Mouse (Mus musculus): ENCODE data around the gene Wasl. TPM values are rescaled to one million over a fixed set of nuclear protein-coding genes. Genes with fewer than 3 reads are reported as not detected.

The Wasl gene
- polyA plus RNA-seq, 1 experiment from 2014 or later = 69.1 TPM

- H3K4me1 ChIP-seq (replicated peaks) = no peaks in the 10 kb centered on the region
- 91% methylated on average over 7 of the region's 7 CpGs for WGBS
Observed at GRCm38 (mm10) chr6:24612074-24612755, 52.6 kb downstream of the Wasl start.

DNA sequence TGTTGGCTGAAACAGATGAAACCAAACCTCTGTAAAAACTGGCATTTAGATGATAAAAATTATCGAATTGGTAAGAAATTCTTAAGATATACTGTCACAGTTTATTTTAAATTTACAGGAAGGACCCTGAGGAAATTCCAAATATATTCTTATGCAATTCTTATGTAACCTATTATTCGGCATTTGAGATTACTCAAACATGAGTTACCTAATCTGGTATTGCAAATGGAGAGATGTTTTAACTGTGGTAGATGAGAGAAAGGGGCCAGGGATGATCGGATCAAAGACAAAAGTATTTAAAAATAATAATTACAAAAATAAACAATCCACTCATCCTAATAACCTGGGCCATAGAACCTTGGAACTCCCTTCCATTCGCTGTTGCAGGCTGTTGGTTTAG, 54.5 kb downstream of the Wasl start:
- no peak overlapping the region for H3K9ac ChIP-seq (replicated peaks)
- H3K9me3 ChIP-seq = no peaks in the 10 kb centered on the region
- ATAC-seq = no peak
- no peak overlapping the region for H3K4me2 ChIP-seq (replicated peaks)
- H3K36me3 ChIP-seq = peaks cover 18% of the 10 kb centered on the region
- no peaks in the 10 kb centered on the region for H3K4me1 ChIP-seq (replicated peaks)
- WGBS = 92% methylated on average over 4 of the region's 4 CpGs
- H3K27ac ChIP-seq = no peak overlapping the region
- no peak overlapping the region for H3K4me3 ChIP-seq (replicated peaks)
- H3K27me3 ChIP-seq = no peaks in the 10 kb centered on the region

More at GRCm38 (mm10) chr6:24612074-24612755, 52.6 kb downstream of the Wasl start:
- Histone ChIP-seq H3K27ac (no peak overlapping the region), H3K27me3 (no peaks in the 10 kb centered on the region), H3K9me3 (no peaks in the 10 kb centered on the region), H3K4me3 (replicated peaks) (no peak overlapping the region), H3K36me3 (peaks cover 29% of the 10 kb centered on the region), H3K9ac (replicated peaks) (no peak overlapping the region), H3K4me2 (replicated peaks) (no peak overlapping the region)
- ATAC-seq = no peak

DNA sequence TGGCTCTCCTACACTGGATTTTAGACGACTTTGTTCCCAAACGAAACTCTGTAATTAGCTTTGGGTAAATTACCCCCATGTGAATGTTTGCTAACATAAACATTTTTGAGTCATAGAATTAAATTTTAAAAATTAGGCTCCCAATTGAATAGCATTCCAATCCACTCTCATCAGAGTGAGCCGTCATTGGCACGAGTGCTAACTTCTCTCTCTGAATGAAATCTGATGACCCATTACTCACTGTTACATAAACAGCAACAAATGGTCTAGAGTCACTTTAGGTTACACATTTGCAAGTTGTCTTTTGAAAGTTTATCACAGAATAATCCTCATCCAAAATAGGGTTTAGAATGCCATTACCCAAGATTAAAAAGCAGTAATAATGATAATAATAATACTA, 55.3 kb downstream of the Wasl start:
- H3K36me3 ChIP-seq = peaks cover 9% of the 10 kb centered on the region
- no peaks in the 10 kb centered on the region for H3K27me3 ChIP-seq
- ATAC-seq = no peak
- H3K9me3 ChIP-seq = no peaks in the 10 kb centered on the region
- no peaks in the 10 kb centered on the region for H3K4me1 ChIP-seq (replicated peaks)
- H3K9ac ChIP-seq (replicated peaks) = no peak overlapping the region
- H3K4me3 ChIP-seq (replicated peaks) = no peak overlapping the region
- H3K4me2 ChIP-seq (replicated peaks) = no peak overlapping the region
- WGBS = 87% methylated on average over 4 of the region's 4 CpGs
- H3K27ac ChIP-seq = no peak overlapping the region

DNA sequence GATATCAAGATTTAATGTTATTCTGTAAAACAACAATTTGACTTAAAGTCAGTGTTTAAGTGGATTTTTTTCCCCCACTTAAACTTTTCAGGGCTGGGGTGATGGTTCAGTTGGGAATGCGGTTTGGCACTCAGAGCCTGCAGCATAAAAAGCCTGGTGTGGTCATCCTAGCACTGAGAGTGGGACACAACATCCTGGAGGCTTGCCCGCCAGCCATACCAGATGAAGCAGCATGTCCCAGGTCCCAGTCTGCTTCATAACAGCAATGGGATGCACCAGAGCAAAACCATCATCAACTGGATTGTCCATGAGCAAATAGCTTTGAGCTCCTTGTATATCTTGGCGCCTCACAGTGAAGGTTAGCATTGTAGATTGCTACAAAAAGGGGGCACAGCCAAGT, 56.1 kb downstream of the Wasl start:
- H3K4me1 ChIP-seq (replicated peaks) = no peaks in the 10 kb centered on the region
- H3K4me2 ChIP-seq (replicated peaks) = no peak overlapping the region
- no peak overlapping the region for H3K9ac ChIP-seq (replicated peaks)
- H3K27me3 ChIP-seq = no peaks in the 10 kb centered on the region
- WGBS = 94% methylated on average over 3 of the region's 3 CpGs
- no peaks in the 10 kb centered on the region for H3K9me3 ChIP-seq
- no peak overlapping the region for H3K4me3 ChIP-seq (replicated peaks)
- H3K36me3 ChIP-seq = peaks cover 5% of the 10 kb centered on the region
- ATAC-seq = no peak
- H3K27ac ChIP-seq = no peak overlapping the region

DNA sequence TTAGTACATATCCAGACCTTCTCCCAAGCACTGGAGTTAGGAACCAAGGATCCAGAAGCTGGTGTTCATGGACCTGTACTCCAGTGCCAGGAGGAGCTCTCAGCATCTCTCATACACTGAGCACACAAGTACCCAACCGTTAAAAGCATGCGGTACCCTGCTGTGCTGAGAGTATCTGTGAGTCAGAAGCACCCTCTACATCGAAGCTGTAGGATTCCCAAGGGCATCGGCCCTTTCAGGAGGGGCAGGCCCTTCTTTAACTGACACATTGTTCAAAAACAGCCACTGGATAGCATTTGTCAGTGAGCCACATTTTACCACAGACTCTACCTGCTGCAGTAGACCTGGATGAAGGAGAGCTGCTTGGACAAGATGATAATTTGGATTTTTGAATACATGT, 56.7 kb downstream of the Wasl start:
- no peak overlapping the region for H3K9ac ChIP-seq (replicated peaks)
- no peaks in the 10 kb centered on the region for H3K27me3 ChIP-seq
- no peak for ATAC-seq
- H3K4me3 ChIP-seq (replicated peaks) = no peak overlapping the region
- H3K36me3 ChIP-seq = peaks cover under 1% of the 10 kb centered on the region
- H3K9me3 ChIP-seq = no peaks in the 10 kb centered on the region
- no peaks in the 10 kb centered on the region for H3K4me1 ChIP-seq (replicated peaks)
- WGBS = 82% methylated on average over 4 of the region's 4 CpGs
- H3K27ac ChIP-seq = no peak overlapping the region
- no peak overlapping the region for H3K4me2 ChIP-seq (replicated peaks)

GRCm38 (mm10) chr6:24607531-24607930, 57.3 kb downstream of the Wasl start:
- Histone ChIP-seq H3K9ac (replicated peaks) (no peak overlapping the region), H3K4me2 (replicated peaks) (no peak overlapping the region), H3K36me3 (no peaks in the 10 kb centered on the region), H3K4me3 (replicated peaks) (no peak overlapping the region), H3K4me1 (replicated peaks) (no peaks in the 10 kb centered on the region), H3K27ac (no peak overlapping the region), H3K27me3 (no peaks in the 10 kb centered on the region), H3K9me3 (no peaks in the 10 kb centered on the region)
- WGBS = 95% methylated on average over 15 of the region's 15 CpGs
- ATAC-seq = no peak

GRCm38 (mm10) chr6:24606512-24606911, 58.3 kb downstream of the Wasl start:
- Histone ChIP-seq H3K4me3 (replicated peaks) (no peak overlapping the region), H3K9ac (replicated peaks) (no peak overlapping the region), H3K36me3 (no peaks in the 10 kb centered on the region), H3K4me2 (replicated peaks) (no peak overlapping the region), H3K27ac (no peak overlapping the region), H3K27me3 (no peaks in the 10 kb centered on the region), H3K9me3 (no peaks in the 10 kb centered on the region), H3K4me1 (replicated peaks) (peaks cover 5% of the 10 kb centered on the region; the same call in 1 of the 2 replicates)
- ATAC-seq = no peak
- WGBS = 85% methylated on average over 10 of the region's 10 CpGs

DNA sequence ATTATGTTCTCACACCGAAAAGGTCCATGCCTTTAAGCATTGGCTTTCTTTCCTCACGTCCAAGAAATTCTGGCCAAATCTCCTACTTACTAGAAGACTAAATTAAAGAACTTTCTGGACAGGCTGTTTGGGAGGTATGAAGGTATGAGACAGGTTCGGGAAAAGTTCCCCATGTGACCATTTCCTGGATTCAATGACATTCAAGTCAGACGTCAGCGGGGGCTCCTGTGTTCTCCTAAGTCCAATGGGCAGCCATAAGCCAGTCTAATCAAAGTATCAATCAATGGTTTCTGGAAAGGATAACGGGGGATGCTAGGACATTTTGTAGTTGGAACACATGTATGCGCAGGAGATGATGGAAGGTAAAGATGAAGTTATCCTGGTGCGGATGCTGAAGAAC, 59.2 kb downstream of the Wasl start:
- H3K27me3 ChIP-seq = no peaks in the 10 kb centered on the region
- H3K36me3 ChIP-seq = no peaks in the 10 kb centered on the region
- H3K9ac ChIP-seq (replicated peaks) = no peak overlapping the region
- H3K4me2 ChIP-seq (replicated peaks) = no peak overlapping the region
- H3K9me3 ChIP-seq = no peaks in the 10 kb centered on the region
- H3K4me1 ChIP-seq (replicated peaks) = peaks cover 5% of the 10 kb centered on the region; the same call in 1 of the 2 replicates
- H3K4me3 ChIP-seq (replicated peaks) = no peak overlapping the region
- no peak for ATAC-seq
- WGBS = 92% methylated on average over 8 of the region's 8 CpGs
- H3K27ac ChIP-seq = no peak overlapping the region

DNA sequence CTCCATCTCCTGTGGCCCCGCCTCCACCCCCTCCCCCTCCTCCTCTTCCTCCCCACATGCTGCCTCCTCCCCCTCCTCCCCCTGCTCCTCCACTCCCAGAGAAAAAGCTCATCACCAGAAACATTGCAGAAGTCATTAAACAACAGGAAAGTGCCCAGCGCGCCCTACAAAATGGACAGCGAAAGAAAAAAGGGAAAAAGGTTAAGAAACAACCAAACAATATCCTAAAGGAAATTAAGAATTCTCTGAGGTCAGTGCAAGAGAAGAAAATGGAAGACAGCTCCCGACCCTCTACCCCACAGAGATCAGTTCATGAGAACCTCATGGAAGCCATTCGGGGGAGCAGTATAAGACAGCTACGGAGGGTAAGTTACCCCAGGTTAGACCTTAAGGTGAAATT, 60.5 kb downstream of the Wasl start:
- WGBS = 95% methylated on average over 7 of the region's 7 CpGs
- Histone ChIP-seq H3K9me3 (no peaks in the 10 kb centered on the region), H3K4me1 (replicated peaks) (peaks cover 5% of the 10 kb centered on the region; the same call in 1 of the 2 replicates), H3K4me3 (replicated peaks) (no peak overlapping the region), H3K36me3 (no peaks in the 10 kb centered on the region), H3K4me2 (replicated peaks) (no peak overlapping the region), H3K27ac (no peak overlapping the region), H3K9ac (replicated peaks) (no peak overlapping the region), H3K27me3 (no peaks in the 10 kb centered on the region)
- no peak for ATAC-seq

GRCm38 (mm10) chr6:24602993-24603392, 61.8 kb downstream of the Wasl start:
- no peak overlapping the region for H3K9ac ChIP-seq (replicated peaks)
- H3K36me3 ChIP-seq = no peaks in the 10 kb centered on the region
- no peaks in the 10 kb centered on the region for H3K27me3 ChIP-seq
- no peaks in the 10 kb centered on the region for H3K9me3 ChIP-seq
- no peak overlapping the region for H3K27ac ChIP-seq
- 94% methylated on average over 5 of the region's 5 CpGs for WGBS
- H3K4me3 ChIP-seq (replicated peaks) = no peak overlapping the region
- H3K4me2 ChIP-seq (replicated peaks) = no peak overlapping the region
- peaks cover 5% of the 10 kb centered on the region; the same call in 1 of the 2 replicates for H3K4me1 ChIP-seq (replicated peaks)
- ATAC-seq = no peak

DNA sequence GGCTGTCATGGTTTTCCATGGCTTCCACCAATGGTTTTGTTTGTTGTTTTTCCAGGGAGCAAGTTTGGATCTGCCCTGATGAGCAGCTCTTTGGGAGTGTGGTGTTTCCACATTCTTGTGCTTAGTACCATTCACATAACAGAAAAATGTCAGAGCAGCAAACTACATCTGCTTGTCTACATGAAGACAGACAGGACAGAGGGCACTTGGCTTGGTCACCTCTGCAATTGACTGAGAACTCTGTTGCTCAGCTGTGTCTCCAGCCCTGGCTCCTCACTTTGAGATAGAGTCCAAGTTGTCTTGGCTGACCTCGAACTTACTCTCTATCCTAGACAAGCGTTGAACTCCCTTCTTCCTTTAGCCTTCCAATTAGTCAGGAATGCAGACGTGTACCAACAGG, 62.5 kb downstream of the Wasl start:
- Histone ChIP-seq H3K36me3 (no peaks in the 10 kb centered on the region), H3K9ac (replicated peaks) (no peak overlapping the region), H3K4me1 (replicated peaks) (peaks cover 5% of the 10 kb centered on the region; the same call in 1 of the 2 replicates), H3K4me3 (replicated peaks) (no peak overlapping the region), H3K4me2 (replicated peaks) (no peak overlapping the region), H3K27me3 (no peaks in the 10 kb centered on the region), H3K27ac (no peak overlapping the region), H3K9me3 (no peaks in the 10 kb centered on the region)
- ATAC-seq = no peak
- 90% methylated on average over 3 of the region's 3 CpGs for WGBS

- Histone ChIP-seq H3K4me2 (replicated peaks) (no peak overlapping the region), H3K27me3 (no peaks in the 10 kb centered on the region), H3K4me3 (replicated peaks) (no peak overlapping the region), H3K27ac (no peak overlapping the region), H3K36me3 (no peaks in the 10 kb centered on the region), H3K9ac (replicated peaks) (no peak overlapping the region), H3K9me3 (no peaks in the 10 kb centered on the region), H3K4me1 (replicated peaks) (peaks cover 5% of the 10 kb centered on the region; the same call in 1 of the 2 replicates)
- ATAC-seq = no peak
- 56% methylated on average over 1 of the region's 1 CpGs for WGBS
Observed at GRCm38 (mm10) chr6:24601668-24602067, 63.1 kb downstream of the Wasl start.

DNA sequence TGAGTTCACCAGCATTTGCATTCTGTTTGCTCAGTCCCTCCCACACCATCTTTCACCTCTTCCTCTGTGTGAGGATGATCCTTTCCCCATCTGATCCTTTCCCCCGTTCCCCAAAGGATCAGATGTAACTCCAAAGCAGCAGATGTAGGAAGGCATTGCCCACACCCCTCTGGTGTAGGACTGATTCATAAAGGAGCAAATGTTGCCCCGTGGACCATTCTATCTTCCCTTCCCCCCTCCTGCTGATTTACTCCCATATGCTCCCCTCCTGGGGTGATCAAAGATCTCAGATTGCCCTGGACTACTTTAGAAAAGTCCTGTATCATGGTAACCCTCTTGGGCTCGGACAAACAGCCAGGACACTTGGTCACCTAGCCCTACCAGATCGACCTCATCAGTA, 64.1 kb downstream of the Wasl start:
- Histone ChIP-seq H3K4me3 (replicated peaks) (no peak overlapping the region), H3K4me1 (replicated peaks) (peaks cover 5% of the 10 kb centered on the region; the same call in 1 of the 2 replicates), H3K36me3 (no peaks in the 10 kb centered on the region), H3K27ac (no peak overlapping the region), H3K4me2 (replicated peaks) (no peak overlapping the region), H3K9me3 (no peaks in the 10 kb centered on the region), H3K9ac (replicated peaks) (no peak overlapping the region), H3K27me3 (no peaks in the 10 kb centered on the region)
- WGBS = 80% methylated on average over 4 of the region's 4 CpGs
- no peak for ATAC-seq

All from midbrain, embryonic 13.5 days (tissue).